Mouse (Mus musculus) left cerebral cortex, postnatal 10 days (tissue): Measurements from ENCODE around the gene 1700074P13Rik. TPM values are rescaled to one million over a fixed set of nuclear protein-coding genes. Genes with fewer than 3 reads are reported as not detected.
"Not testable (repeated sequence)": the region's sequence is repeated elsewhere in the genome, so short reads cannot be mapped to it uniquely, and the experiment has no call there.

Source experiments
- DNase-seq, 2 experiments: peaks; one replicate each; pipeline ENCODE4 v3.0.0; 2021 to 2022; ENCODE audit warnings: low spot score in 2 of 2, mixed read lengths in 1 of 2; ENCODE audit errors: extremely low spot score in 1 of 2
- intact Hi-C: fragments of 180-260 bp; cut with DNase I; formaldehyde crosslinking; loops from one replicate; pipeline ENCODE4 v1.15.1; 2025
- total RNA-seq, 2 experiments: library from RNA; stranded (reverse); gene quantifications; 2 replicates each; pipeline ENCODE4 v1.2.3; 2021

1700074P13Rik gene
- total RNA-seq = not detected

DNA sequence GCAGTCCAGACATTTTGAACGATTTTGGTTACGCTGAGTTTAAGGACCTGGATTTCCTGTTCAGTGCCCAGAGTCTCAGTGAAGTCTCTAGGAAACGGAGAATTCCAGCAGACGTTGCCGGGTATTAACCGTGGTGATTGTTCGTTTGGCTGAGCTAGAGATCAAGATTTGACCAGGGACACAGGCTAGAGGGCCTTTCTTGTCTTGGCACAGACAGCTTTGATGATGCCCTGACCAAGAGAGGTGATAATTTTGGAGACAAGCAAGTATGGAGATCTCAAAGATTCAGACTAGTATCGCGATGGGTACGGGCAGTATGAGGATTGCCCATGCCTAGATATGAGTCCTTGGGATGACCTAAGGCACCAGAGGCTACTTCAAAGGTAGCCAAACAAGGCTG is at the start of gene 1700074P13Rik:
Gene 1700074P13Rik, minus strand, starts transcription at position 101 of the 400 bp plus-strand sequence.
- no peak for DNase-seq
- intact Hi-C loops = no loop called here

DNA sequence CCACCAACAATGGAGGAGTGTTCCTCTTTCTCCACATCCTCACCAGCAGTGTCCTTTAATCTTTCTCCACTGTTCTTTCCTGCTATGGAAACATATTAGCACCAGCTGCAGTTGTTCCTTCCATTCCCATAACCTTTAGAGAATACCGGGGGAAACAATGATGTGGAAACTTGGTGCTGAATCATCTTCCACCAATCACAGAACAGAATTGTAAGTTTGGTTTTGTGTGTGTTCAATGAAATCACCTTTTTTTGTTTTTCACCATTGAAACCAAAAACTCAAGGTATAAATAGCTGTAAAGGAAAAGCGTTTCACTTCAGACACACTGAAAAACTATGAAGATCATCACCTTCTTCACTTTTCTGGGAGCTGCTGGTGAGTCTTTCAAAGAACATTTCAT is 24.1 kb upstream of the 1700074P13Rik start, which contains the start of gene 1810009J06Rik:
Gene 1810009J06Rik, plus strand, starts transcription at position 301 of the 400 bp plus-strand sequence.
- intact Hi-C loops, DNase-seq: not testable (repeated sequence)

- DNase-seq = no peak
- intact Hi-C loops = no loop called here
These were observed 13.4 kb upstream of the 1700074P13Rik start for GRCm38 (mm10) chr6:40953716-40954115.

DNA sequence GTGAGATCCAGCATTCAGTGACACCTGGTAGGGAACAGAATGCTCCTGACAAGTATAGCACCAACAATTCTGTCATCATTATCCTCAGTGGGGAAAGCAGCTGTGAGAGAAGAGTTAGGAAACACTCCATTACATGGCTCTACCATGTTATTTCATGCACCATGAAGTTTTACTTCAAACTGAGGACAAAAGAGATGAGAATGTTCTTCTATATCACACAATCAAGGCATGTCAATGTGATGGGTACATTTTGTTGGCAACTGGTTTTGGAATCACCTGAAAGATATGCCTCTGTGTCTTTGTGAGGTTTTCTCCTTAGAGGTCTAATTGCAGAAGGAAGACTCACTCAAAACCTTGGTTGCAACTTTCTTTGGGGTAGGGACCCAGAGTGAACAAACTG is 11.4 kb upstream of the 1700074P13Rik start, which contains the start of gene Gm4744:
Gene Gm4744, minus strand, starts transcription at position 101 of the 400 bp plus-strand sequence.
- DNase-seq = no peak
- intact Hi-C loops = no loop called here

- DNase-seq = no peak
- intact Hi-C loops = no loop called here
These were observed 20.4 kb downstream of the 1700074P13Rik start for GRCm38 (mm10) chr6:40919954-40920353.

DNA sequence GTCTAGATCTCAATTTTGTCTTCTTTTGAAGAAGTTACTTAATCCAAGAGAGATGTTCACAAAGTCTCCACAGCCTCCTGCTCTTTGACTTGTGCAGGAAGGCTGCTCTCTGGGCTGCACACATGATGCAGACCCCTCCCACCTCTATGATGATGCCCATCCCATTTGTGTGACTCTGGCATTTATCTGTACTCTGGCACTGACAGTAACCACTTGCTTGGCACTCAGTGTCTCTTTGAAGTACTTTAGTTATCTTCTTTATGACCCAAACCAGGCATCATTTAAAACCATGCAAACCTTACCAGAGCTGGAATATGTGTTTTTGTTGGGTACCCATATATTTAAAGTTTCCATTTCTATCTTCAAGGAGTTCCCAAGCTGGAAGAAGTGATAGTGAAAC is 40.1 kb downstream of the 1700074P13Rik start, which contains the start of gene Prss58:
Gene Prss58, minus strand, starts transcription at position 101 of the 400 bp plus-strand sequence.
- intact Hi-C loops = no loop called here
- DNase-seq = no peak

DNA sequence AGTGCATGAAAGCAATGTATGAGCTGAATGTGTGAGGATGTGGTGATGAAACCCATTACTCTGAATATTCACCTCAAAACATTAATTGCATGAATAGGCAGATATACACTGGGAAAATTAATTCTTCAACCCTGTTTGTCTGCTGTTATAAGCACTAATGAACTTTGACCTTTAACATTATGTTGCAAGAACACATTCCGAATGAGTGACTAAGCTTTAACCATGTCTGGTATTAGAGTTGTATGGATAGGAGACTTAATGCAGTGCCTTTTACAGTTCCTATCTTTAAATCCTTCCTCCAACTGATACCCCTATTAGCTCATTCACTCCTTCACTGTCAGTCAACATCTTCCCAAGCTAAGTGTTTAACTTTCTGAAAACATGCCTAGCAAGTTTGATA is 45.6 kb downstream of the 1700074P13Rik start:
- intact Hi-C loops = no loop called here

DNA sequence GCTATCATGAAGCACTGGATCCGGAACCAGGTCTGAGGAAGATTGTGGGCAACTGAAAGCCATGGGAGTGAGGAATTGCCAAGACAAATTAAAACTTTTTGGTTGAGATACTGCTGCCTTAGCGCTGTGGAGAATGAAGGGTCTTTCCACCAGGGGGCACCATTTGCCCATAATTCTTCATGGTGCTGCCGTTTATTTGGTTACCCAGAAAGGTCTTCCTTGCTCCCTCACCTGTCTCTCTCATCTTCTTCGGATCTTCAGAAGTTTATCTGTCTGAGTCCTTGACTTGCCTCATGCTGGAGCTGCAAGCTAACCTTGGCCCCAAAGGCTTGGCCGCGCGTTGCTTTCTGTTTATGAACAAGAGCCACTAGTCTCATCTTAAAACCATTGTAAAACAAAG is 46.8 kb downstream of the 1700074P13Rik start:
- intact Hi-C loops = no loop called here
- DNase-seq = no peak

More for the DNA sequence above, 45.6 kb downstream of the 1700074P13Rik start:
- no peak for DNase-seq

DNA sequence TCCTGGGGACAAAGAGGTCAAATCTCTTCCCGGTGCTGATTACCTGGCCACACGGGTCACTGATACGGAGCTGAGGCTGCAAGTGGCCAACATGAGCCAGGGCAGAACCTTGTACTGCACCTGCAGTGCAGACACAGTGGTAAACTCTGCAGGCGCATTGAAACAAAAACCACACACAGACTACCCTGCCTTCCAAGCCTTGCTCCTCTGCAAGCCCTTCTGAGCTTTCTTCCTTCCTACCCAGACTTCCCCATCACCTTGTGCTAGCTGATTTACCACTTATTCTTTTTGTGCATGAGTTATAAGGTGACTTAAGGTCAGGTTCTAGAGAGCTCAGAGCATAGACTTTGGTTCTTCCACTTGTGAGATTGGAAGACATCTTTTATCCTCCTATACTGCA is 48.6 kb downstream of the 1700074P13Rik start:
- DNase-seq = no peak
- intact Hi-C loops = no loop called here

DNA sequence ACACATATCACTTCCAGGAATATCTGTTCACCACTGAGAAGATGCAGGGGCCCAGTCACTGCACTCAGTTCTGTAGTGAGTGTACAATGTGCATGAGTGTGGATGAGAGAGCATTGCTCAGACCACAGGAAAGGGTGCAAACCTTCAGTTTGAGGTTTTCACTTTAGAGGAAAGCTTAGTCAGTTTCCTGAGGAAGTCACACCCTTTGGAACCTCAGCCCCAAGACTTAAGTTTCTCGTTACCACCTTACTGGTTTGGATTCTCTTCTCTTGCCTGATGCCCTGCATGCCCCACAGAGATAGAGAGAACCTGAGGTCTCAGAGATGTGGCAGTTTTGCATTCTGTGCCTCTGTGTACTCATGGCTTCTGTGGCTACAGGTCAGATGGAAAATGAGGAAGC is 49.4 kb downstream of the 1700074P13Rik start:
- intact Hi-C loops = no loop called here
- DNase-seq = no peak

DNA sequence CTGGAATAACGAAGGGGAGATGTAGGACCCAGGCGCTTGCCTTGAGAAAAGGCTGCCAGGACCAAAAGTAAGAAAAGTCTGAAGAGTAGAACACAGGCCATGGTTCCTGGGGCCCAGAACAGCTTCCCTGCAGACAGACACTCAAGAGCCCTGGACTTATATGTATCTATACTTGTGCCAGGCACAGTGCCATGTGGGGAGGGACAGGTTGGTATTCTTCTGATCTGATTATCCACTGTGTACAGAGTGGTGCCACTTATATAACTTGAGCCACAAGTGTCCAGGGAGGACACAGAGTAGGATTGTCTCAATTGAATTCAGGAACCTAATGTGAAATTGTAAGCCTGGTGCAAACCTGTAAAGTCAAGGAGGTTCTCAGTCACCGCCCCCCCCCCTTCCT is 53.0 kb downstream of the 1700074P13Rik start, which contains the start of gene Moxd2:
Gene Moxd2, minus strand, starts transcription at position 101 of the 400 bp plus-strand sequence.
- intact Hi-C loops = no loop called here
- DNase-seq = no peak

Other genes starting within 250 kb of the 1700074P13Rik start
- not detected for gene Moxd2, start 53.1 kb downstream of the 1700074P13Rik start, total RNA-seq
- not detected for gene Prss58, start 40.2 kb downstream of the 1700074P13Rik start, total RNA-seq
- not detected for gene Gm4744, start 11.3 kb upstream of the 1700074P13Rik start, total RNA-seq
- not detected for gene 1810009J06Rik, start 24.2 kb upstream of the 1700074P13Rik start, total RNA-seq
- not detected for gene Gm2663, start 58.9 kb upstream of the 1700074P13Rik start, total RNA-seq
- not detected for gene 2210010C04Rik, start 95.0 kb upstream of the 1700074P13Rik start, total RNA-seq